Mouse (Mus musculus): ENCODE data around the gene Cpsf6.

GRCm38 (mm10) chr10:117399196-117399595, 19.4 kb upstream of the Cpsf6 start:
- TF ChIP-seq CTCF (IDR thresholded peaks at IDR 0.05; ENCODE audit: insufficient read depth, low read depth, low read length), result no peak
- TF ChIP-seq POLR2A (IDR thresholded peaks at IDR 0.05; ENCODE audit: insufficient read depth, low read depth, low read length), result no peak
